14 mouse cellular contexts compared by ENCODE assay signal in genomic region chr1:137503704-137504422, GRCm38 (mm10).
"Had no signal": no experiment of that assay in that cellular context is flagged by ENCODE, and none has a peak within 500 bp of the region (broad histone marks: within the 10 kb centered on the region; RNA-seq: fewer than 3 reads in every experiment).

No protein-coding gene starts in this region.

- H3K9ac ChIP-seq: liver, embryonic 13.5 days had no signal

- ATAC-seq: hindbrain, postnatal 0 days; inflammation-experienced regulatory T-cells, adult 6 months; intestine, embryonic 16.5 days had no signal

- H3K9me3 ChIP-seq: liver, embryonic 13.5 days had no signal

- H3K27ac ChIP-seq: hindbrain, postnatal 0 days; left cerebral cortex, adult 2 months; liver, embryonic 13.5 days had no signal

- H3K36me3 ChIP-seq: liver, embryonic 13.5 days had no signal

- DNase-seq: layer of hippocampus, postnatal 36 days; liver, embryonic 13.5 days; lung, adult 2 months; lung, postnatal 14 days; lung, postnatal 4 days; midbrain, embryonic 14.5 days; thymus, adult 2 months; thymus, postnatal 14 days; thymus, postnatal 4 days had no signal

- H3K4me1 ChIP-seq: liver, embryonic 13.5 days had no signal

- H3K4me2 ChIP-seq: liver, embryonic 13.5 days; midbrain, embryonic 11.5 days had no signal

- H3K4me3 ChIP-seq: left cerebral cortex, adult 2 months; liver, embryonic 13.5 days had no signal

- H3K27me3 ChIP-seq: liver, embryonic 13.5 days had no signal
